Mouse (Mus musculus) ES-E14 (cell line): ENCODE measurements at regions not wholly inside any gene's neighbourhood (a gene's known extent, or its start where the extent isn't known, plus 50 kb on each side); places are given as distances from the start of the nearest gene placed in this dataset.

Experiments used
- CHD2 ChIP-seq: IDR thresholded peaks from 2 replicates; pipeline ENCODE4 v1.6.1; 2014; ENCODE audit warnings: mild to moderate bottlenecking, low read depth, low read length, inconsistent platforms
- MAFK ChIP-seq: IDR thresholded peaks from 2 replicates; pipeline ENCODE4 v1.6.1; 2014; ENCODE audit warnings: mild to moderate bottlenecking, low read depth, low read length, inconsistent platforms; ENCODE audit not compliant: insufficient read depth
- ZC3H11A ChIP-seq: IDR thresholded peaks from 2 replicates; pipeline ENCODE4 v1.6.1; 2012; ENCODE audit warnings: low read depth, mild to moderate bottlenecking, inconsistent platforms, low read length, borderline replicate concordance
- ZNF384 ChIP-seq: IDR thresholded peaks from 2 replicates; pipeline ENCODE4 v1.6.1; 2012; ENCODE audit warnings: low read depth, low read length, inconsistent platforms

- no peak for TF ChIP-seq ZC3H11A
- no peak for TF ChIP-seq ZNF384
- no peak for TF ChIP-seq CHD2
- TF ChIP-seq MAFK, result no peak
These were observed 104.7 kb upstream of the Aldh1a3 start for GRCm38 (mm10) chr7:66532048-66532447.
